Mouse (Mus musculus) spleen, postnatal 36 days (tissue): ENCODE results near the gene Tango6.
"Not testable (repeated sequence)": the region's sequence is repeated elsewhere in the genome, so short reads cannot be mapped to it uniquely, and the experiment has no call there.

Experiments used
- DNase-seq, 2 experiments: peaks; one replicate each; pipeline ENCODE4 v3.0.0; 2022; ENCODE audit warnings: low spot score in 2 of 2, mixed read lengths in 1 of 2

Gene Tango6

DNA sequence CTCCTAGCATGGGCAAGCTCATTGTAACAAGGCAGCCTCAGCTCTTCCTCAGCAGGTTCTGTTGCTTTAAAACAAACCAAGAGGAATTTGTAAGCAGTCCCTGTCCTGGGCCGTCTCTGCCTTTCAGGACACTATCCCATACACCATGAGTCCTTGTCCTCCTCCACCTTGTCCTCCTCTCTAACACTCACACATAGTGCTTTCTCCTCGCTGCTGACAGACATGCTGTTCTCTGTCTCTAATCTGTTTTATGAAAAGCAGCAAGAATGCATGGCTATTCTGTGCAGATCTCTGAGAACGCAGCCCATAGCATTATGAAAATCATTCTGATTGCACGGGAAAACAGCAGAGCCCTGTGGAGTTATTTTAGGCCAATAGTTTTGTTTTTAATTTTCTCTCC lies 78.4 kb downstream of the Tango6 start:
- DNase-seq, result no peak

DNA sequence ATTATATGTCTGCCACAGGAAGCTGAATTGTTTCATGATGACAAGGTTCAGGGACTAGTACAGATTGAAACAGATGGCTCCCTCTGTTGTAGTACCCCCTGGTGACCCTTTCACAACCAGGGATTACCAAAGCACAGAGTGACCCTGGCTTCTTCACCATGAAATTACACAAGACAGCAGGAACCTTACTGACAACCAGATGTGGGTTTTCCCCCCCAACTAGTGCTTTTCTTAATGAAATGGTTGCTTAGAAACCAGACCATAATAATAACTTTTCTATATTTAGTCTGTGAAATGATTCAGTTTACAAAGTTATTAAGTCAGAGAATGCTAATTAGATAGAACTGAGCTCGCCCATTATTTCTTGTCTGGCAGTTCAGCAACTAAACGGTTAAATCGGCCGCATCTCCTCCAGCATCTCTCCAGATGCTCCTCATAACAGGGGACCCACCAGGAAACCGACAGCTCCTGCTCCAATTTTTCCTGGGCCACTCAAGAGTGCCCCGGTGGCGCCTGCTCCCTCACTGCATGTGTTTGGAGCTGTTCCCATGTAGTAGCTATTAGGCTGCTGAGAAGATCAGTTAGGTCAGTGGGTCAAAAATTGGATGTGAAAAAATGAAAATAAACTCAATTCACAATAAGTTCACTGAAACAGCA lies 79.1 kb downstream of the Tango6 start:
- DNase-seq, result no peak

DNA sequence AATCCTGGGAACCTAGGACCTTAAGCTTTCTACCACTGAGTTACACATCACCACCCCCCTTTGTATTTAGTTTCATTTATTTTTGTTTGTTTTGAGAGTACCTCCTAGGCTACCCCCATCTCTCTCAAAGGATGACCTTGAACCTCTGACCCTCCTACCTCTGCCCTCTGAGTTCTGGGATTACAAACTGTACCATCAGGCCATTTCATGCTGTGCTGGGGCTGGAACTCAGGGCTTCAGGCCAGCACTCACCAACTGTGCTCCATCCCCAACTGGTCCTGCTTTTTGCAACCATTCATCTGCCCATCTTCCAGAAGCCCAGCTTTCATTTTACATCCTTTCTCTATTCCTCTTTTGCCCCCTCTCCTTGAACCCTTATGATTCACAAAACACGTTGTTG lies 81.7 kb downstream of the Tango6 start:
- no peak for DNase-seq

DNA sequence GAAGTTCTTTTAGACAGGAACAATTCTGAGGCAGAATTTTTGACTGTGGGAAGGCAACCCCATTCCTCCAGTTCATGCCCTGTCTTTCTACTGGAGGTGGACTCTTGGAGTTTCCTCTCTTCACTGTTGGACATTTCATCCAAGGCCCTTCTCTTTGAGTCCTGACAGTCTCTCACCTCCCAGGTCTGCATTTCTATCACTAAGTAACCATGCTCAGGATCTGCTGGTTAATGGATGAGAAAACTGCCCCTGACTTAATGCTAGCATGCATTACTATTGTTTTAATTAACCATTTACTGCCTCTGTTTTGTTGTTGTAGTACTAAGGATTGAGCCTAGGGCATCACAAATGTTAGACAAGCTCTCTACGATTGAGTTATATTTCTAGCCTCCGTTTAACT lies 82.7 kb downstream of the Tango6 start:
- no peak for DNase-seq

DNA sequence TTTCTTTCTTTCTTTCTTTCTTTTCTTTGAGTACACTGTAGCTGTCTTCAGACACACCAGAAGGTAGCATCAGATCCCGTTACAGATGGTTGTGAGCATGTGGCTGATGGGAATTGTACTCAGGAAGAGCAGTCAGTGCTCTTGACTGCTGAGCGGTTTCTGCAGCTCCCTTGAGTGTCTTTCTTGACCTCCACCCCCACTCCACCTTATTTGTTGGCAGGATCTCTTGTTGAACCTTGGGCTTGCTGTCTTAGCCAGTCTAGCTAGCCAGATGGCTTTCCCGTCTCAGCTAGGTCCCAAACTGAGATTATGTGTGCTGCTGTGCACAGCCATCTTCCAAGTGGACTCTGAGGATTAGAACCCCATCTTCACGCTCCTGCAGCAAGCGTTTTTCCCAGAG lies 83.9 kb downstream of the Tango6 start:
- DNase-seq, result no peak

DNA sequence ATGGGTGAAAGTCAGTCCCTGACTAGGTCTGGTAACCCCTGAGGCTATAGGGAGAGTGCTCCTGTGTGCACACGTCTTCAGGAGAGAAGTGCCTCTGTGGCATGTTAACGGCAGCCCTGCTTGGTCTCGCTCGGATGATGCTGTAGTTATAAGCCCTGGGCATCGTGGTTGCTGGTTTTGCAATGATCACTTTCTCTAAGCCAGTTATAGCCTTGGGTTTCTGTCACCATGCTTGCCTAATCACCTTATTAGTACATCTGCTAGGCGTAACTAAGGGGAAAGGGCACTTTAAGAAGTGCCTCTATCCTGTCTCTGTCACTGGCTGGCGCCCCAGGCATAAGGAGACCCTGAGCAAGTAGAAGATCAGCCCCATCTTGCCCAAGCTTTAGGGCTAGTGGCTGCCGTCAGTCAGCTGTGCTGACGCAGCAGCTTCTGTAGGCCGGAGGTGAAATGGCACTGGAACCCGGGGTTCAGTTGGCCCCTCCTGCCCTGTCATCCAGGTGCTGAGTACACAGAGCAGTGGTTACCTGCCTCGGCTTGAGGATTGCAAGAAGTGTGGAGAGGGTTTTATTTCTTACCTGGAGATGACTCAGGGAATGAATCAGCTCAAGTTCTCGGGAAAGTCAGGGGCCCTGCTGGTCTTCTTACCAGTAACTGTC lies 86.4 kb downstream of the Tango6 start:
- DNase-seq, result no peak

DNA sequence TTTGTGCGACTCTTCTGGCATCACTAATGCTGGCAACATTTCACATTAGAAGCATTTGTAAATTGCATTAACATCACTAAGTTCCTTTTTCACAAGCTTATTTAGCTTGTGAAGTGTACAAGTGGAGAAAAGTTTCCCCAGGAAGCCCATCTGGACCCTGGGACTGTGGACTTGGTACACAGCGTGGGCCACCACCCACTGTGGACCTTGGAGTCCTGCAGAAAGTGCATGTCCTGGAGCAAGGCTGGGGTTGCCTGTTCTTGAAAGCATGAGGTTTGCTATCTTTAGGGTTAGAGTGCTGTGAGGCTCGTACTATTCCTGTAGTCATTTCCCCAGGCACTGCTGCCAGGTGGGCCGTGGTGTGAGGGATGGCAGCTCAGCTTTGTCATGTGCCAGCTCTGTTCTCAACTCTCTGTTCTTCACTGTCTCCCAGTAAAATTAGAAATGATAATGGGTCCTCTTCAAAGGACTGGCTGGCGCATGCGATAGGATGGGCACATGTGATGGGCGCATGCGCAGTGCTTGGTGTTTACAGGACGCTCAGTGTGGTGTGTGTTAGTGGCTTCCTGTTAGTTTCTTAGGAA lies 87.8 kb downstream of the Tango6 start:
- DNase-seq, result no peak

DNA sequence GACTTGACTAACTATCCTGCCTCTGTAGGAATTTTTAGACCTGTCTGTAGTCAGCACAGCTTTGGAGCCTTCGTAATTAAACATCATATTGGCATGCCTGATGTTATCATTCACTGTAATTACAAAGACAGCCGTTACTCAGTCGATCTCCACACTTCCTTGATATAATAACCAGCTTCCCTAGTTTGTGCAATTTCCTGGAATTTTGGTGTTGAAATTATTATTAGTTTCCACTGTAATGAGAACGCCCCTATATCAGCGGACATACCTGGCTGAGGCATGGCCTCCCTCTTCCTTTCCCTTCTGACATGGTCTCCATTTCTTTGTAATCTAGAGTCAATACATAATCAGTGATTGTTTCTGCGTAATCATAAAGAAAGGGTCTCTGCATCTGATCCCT lies 89.2 kb downstream of the Tango6 start:
- no peak for DNase-seq

DNA sequence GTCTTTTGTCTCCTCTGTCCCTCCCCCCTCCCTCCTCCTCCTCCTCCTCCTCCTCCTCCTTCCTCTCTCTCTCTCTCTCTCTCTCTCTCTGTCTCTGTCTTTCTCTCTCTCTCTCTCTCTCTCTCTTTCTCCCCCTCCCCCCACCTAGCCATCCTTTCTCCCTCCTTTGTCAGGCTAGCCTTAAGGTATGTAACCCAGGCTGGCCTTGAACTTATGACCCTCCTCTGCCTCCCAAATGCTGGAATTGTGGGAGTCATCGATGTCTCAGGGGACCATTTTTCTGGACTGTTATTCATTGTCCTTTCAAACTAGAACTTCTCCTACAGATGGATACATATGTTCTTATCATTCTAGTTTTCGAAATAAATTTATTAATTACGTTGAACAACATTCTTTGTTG lies 89.6 kb downstream of the Tango6 start:
- no peak for DNase-seq

DNA sequence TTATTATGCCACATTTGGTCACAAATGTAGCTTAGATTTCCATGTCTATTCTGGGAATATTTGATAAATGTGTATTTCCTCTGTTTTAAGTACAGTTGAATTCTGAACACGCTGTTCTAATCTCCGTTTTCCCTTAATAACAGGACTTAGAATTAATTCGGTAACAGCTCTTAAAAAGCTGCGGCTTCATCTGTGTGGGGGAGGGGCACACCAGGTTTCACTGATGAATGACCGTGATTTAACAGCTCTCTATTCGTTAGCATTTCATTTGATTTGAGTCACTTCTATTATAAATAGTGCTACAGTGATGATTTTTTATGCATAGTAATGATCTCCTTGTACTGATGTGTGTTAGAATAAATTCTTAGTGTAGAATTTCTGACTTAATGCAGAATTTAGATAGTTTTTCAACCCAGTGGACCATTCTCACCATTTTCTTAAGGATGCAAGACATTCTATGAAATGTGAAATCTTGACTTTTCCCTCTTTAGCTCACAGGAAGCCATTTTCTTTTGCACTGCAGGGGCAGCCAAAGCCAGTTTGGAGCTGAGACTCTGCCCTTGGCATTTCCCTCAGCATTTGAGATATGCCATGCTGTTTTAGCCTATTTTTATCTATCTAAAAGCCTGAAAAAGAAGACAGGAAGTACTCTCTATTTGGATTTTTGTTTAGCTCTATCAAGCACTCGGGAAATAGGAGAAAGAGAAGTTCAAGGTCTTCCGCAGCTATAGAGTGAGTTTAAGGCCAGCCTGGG lies 91.9 kb downstream of the Tango6 start:
- DNase-seq, result no peak

DNA sequence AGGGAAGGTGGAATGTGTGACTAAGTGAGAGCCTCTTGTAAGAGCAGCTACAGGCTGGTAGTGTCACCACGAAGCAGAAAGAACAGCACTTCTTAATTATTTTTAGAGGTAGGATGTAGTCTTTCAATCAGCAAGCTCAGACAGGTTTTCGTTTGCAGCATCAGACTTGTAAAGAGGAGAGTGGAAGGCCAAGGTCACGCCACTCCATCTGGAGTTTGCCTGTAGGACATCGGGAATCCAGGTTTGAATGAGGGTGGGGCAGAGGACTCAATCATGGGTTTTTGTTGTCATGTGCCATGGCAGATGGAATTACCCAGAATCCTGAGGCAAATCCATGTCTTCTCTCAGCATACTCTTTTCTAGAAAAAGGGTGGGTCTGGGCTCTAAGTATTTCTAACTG lies 106.8 kb downstream of the Tango6 start:
- no peak for DNase-seq

DNA sequence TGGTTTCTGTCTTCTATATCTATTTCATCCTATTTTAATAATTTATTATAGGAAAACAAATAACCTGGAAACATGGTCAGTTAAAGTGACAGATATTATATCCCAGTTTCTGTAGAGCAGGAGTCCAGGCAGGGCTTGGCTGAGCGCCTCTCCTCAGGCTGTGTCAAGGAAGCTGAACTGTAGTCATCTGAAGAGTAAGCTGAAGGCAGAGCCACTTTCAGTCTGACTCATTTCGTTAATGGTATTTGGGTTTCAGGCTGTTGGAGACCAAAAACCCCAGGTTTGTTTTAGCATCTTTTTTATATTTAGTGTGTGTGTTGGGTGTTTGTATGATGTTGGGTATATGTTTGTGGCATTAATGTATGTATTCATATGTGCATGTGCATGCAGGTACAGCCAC lies 112.0 kb downstream of the Tango6 start:
- DNase-seq, result no peak

DNA sequence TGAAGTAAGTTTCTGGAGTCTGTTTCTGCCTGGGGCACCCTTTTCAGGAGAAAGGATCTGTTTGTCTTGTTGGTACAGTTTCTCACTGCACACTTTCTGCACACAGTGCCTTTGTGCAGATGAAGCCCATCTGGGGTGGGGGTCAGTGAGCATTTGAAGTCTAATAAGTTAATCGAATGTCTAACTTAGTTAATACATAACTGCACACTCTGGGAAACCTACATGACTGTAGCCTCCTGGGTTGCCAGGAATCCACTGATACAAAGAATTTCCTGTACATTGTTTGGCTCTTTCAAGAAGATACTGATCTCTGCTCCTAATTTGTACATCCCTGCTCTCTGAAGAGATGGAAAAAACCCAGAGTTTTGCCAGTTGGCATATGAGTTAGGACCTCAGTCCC lies 117.0 kb downstream of the Tango6 start:
- no peak for DNase-seq

DNA sequence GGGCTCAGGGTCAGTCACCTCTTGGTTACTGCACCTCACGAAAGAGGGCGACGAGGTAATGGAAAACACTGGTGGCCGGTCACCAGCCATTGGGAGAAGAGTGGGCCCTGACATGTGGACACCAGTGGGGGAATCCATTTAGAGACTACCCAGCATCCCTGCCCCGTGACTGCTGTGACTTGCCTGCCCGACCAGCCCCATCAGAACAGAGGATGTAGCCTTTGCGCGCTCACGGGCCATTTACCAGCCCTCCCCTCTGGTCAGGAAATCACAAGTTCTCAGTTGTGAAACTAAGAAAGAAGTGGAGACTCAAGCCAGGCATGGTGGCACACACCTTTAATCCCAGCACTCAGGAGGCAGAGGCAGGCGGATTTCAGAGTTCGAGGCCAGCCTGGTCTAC lies 118.4 kb downstream of the Tango6 start:
- DNase-seq, result no peak

DNA sequence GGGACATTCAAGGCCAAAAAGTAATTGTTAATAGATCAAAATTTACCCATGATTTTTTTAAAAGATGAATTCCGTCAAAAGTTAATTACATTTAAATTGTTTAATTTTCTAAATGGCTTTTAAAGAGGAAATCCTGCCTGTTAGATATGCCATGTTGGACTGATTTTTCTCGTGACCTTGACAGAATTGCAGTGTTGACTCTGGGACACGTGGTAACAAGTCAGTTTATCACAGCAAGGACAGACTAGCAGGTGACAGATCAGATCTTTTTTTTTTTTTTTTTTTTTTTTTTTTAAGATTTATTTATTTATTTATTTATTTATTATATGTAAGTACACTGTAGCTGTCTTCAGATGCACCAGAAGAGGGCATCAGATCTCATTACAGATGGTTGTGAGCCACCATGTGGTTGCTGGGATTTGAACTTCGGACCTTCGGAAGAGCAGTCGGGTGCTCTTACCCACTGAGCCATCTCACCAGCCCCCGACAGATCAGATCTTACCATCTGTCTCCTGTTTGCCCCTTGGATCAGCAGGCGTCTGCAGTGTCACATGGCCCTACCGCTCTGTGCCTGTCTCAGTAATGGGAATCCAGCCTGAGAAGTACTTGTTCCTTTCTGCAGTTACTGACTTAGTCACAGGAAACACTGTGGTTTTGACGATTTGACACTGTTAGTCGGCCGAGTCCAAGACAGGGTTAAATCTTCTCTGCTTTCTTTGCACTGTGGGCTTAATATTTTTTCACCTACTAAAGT lies 119.7 kb downstream of the Tango6 start:
- DNase-seq, result not testable (repeated sequence)

DNA sequence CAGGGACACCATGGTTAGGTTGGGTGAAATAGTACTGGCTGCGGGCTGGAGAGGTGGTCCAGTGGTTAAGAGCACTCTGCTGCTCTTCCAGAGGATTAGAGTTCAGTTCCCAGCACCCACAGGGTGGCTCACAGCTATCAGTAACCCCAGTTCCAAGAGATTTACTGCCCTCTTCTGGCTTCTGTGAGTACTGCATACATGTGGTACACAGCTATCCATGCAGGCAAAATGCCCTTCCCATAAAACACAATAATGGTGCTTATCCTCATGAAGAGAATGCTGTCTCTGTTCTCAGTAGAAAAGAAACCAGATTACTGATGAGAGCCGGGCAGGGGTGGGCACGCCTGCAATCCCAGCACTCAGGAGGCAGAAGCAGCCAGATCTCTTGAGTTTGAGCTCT lies 123.0 kb downstream of the Tango6 start:
- DNase-seq, result no peak

DNA sequence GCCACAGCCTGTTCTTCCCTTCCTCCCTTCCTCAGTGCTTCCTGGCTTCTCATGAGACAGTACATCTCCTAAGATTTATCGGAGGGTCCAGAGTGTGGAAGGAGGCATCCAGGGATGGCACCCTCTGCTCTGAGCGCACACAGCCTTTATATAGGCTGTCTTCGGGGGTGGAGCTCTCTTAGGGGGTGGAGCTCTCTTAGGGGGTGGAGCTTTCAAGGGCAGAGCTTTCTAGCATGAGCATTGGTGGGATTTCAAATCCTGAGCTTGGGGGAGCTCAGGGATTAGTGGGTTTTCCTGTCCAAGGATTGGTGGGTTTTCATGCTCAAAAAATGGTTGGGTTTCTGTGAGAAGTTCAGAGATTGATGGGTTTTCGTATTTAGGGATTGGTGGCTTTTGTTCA lies 124.6 kb downstream of the Tango6 start:
- no peak for DNase-seq

DNA sequence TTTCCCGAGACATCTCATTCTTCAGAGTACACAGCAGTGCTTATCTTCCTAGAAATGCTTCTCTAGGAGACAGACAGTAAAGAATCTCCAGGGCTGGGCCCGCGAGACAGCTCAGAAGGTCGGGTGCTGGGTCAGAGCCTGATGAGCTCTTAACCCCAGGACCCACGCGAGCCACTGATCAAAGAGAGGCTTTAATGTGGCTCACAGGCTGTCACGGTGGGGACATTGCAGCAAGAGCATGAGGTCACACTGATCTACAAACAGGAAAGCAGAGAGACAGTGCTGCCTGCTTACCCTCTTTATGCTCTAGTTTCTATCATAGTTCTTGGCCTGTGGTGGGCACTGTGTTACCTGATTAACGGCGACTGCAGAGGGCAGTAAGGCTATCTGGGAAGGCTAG lies 126.9 kb downstream of the Tango6 start:
- DNase-seq, result no peak

DNA sequence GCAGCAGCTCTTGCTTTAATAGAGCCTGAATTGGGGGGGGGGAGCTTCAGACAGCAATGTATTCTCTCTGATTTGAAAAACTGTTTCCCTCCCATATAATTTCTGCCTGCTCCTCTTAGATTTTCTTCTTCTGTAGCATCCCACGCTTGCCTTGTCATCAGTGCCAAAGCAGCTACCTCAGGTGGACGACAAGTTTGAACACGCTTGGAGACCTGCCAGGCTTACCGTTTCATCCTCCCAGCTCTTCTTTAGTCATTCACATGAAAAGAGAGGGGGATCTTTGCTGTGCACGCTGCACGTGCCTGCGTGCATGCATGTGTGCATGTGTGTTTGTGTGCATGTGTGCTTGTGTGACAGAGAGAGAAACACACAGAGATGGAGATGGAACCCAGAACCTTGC lies 127.5 kb downstream of the Tango6 start:
- no peak for DNase-seq

DNA sequence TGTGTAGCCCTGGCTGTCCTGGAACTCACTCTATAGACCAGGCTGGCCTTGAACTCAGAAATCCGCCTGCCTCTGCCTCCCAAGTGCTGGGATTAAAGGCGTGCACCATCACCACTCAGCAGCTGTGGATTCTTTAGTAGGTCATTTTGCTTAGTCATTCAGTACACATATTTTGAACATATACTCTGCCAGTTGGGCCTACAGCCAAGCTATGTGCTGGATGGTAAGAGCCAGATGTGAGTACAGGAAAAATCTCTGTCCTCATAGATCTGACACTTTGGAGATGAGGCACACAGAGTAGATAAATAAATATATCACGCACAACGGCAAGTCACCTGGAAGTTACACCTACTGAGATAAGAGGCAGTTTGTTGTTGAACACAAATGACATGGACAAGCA lies 129.7 kb downstream of the Tango6 start:
- no peak for DNase-seq

DNA sequence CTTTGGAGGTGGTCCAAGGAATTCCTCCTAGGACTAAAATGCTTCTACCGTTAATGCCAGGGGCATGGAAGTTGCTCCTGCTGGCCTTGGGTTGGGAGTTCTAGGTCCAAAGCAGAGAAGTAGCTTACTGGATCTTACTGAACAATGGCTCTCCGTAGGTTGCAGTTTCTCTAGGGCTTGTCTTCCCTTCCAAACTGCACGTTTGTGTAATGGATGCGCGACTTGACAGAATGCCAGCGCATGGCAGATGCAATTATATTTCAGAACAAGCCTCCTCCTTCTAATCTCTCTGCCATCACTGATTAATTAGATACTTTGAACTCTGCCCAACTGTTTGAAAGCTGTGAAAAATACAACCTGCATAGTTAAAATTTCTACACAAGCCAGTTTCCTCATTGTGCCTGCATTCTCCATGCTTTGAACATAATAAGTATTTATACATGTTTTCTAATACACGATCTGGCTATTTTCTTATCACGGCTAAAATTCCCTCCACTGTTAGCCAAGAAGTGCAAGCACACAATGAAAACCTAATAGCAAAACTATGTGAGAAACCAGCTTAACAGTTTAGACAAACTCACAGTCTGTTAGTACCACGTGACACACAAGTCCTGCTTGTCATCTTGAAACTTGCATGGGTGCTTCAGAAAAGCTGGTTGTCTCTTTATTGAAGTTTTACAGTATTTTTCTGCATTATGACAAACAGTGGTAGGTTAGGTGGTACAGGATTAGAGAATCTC lies 133.7 kb downstream of the Tango6 start:
- DNase-seq, result no peak
